Mouse (Mus musculus): ENCODE data around the gene Ptgfrn.

GRCm38 (mm10) chr3:101131772-101132171, 21.7 kb upstream of the Ptgfrn start:
- TF ChIP-seq TAL1 (IDR thresholded peaks at IDR 0.05; ENCODE audit: low read length) (no peak), GATA1 (IDR thresholded peaks at IDR 0.05; ENCODE audit: low read length) (no peak)

Data from erythroblast, embryonic 14.5 days (primary cell).